In genomic region chr2:122628976-122629375, GRCm38 (mm10) we compare ENCODE assay signal across 9 mouse cellular contexts. TPM values are rescaled to one million over a fixed set of nuclear protein-coding genes. Genes with fewer than 3 reads are reported as not detected.
DNase-seq lines count a peak whose midpoint lies in the region; ATAC-seq lines count a peak whose summit lies in the region.
"Had no signal": no experiment of that assay in that cellular context is flagged by ENCODE, and none has a peak within 500 bp of the region (broad histone marks: within the 10 kb centered on the region; RNA-seq: fewer than 3 reads in every experiment).

No protein-coding gene starts in this region.

- no peak overlapping the region for H3K27ac ChIP-seq in heart, embryonic 14.5 days (replicated peaks in 1 of 2; ENCODE audit: control insufficient read depth in 1 of 2, insufficient read depth in 1 of 2, low read depth in 2 of 2, low read length in 2 of 2)

- H3K27me3 ChIP-seq in heart, embryonic 14.5 days (ENCODE audit: control insufficient read depth, insufficient read depth, low read length): no peaks in the 10 kb centered on the region

- no peak for ATAC-seq in cerebellum, adult (ENCODE audit: insufficient number of reproducible peaks, low FRiP score, low TSS enrichment)
- ATAC-seq in erythroblast, adult 5-6 weeks (replicated peaks; ENCODE audit: low FRiP score, poor library complexity, severe bottlenecking): peak; percentile 78
- ATAC-seq in heart, embryonic 14.5 days (ENCODE audit: insufficient number of reproducible peaks, insufficient read depth, low FRiP score, low read depth): no peak

- WGBS in heart, embryonic 14.5 days: under 1% methylated on average over 7 of the region's 7 CpGs

- H3K9ac ChIP-seq in heart, embryonic 14.5 days (ENCODE audit: low read length): no peak overlapping the region

- H3K4me2 ChIP-seq in heart, embryonic 14.5 days (ENCODE audit: low read length): 0 out of 2 replicates have a peak overlapping the region, but pooled peaks have one; percentile 19

- peak; percentile 81 for DNase-seq in cerebellum, adult 11 months
- DNase-seq in adrenal gland, postnatal 36 days: peak; percentile 76 to 81
- DNase-seq in layer of hippocampus, adult 9-11 months: peak; percentile 85
- peak; percentile 96 for DNase-seq in lung, postnatal 36 days
- DNase-seq in right cerebral cortex, postnatal 25 days: peak; percentile 73

- H3K4me3 ChIP-seq in heart, embryonic 14.5 days (ENCODE audit: control insufficient read depth in 1 of 2, insufficient read depth in 1 of 2, low read depth in 1 of 2, low read length in 2 of 2): no peak overlapping the region
- H3K4me3 ChIP-seq: megakaryocyte, embryonic 14.5 days had no signal

- H3K9me3 ChIP-seq in heart, embryonic 14.5 days (ENCODE audit: control insufficient read depth, low read length): no peaks in the 10 kb centered on the region

- 0 out of 4 replicates have a peak, but pooled peaks cover 0 to 5% of the 10 kb centered on the region in 2 experiments for H3K4me1 ChIP-seq in heart, embryonic 14.5 days (ENCODE audit: control insufficient read depth in 2 of 2, insufficient read depth in 2 of 2, low read length in 2 of 2)

- H3K36me3 ChIP-seq in heart, embryonic 14.5 days (ENCODE audit: control insufficient read depth, insufficient read depth, low read length): peaks cover 20% of the 10 kb centered on the region

RNA-seq across cellular contexts. Expression of gene AA467197, which starts 7.8 kb away (rescaled TPM):
- total RNA-seq in adrenal gland, postnatal 36 days (2021): 1 to 10 TPM in 1 of 2 experiments, under 1 TPM in 1; 0.72 to 1.8 TPM
- total RNA-seq in erythroblast, adult 5-6 weeks (2015; ENCODE audit: low replicate concordance): 3.1 and 10.7 TPM in 2 replicates
- total RNA-seq in erythroblast, adult 5-6 weeks (2017; ENCODE audit: low replicate concordance): 5.6 and 7.5 TPM in 2 replicates
- polyA plus RNA-seq in heart, embryonic 14.5 days (2014; fragmentation: Nextera tagmentation; extraction: Ambion mirVana): not detected in 2 replicates

RNA-seq across cellular contexts. Expression of gene Gatm, which starts 17.9 kb away (rescaled TPM):
- 1 to 10 TPM; 4.9 to 5.5 TPM for total RNA-seq in adrenal gland, postnatal 36 days (2021)
- total RNA-seq in erythroblast, adult 5-6 weeks (2015; ENCODE audit: low replicate concordance): 47.1 and 48.5 TPM in 2 replicates
- 26.8 and 29.3 TPM in 2 replicates for total RNA-seq in erythroblast, adult 5-6 weeks (2017; ENCODE audit: low replicate concordance)
- polyA plus RNA-seq in heart, embryonic 14.5 days (2014; fragmentation: Nextera tagmentation; extraction: Ambion mirVana): 13.2 and 19.0 TPM in 2 replicates

Comparison
In these comparisons a context has a peak if more than half of its experiments do, and no peak if none do; other contexts are left out.
1. RNA of gene Gatm, which starts 17.9 kb away (total RNA-seq): 26.8 to 48.5 TPM in erythroblast, adult 5-6 weeks; 4.9 to 5.5 TPM in adrenal gland, postnatal 36 days; every median in the first group is over 4 times any median in the second.
2. Peak in every context shown above with its lines, with median percentiles within 50 percentile points of each other: DNase-seq.